Mouse (Mus musculus) lung, embryonic 16.5 days (tissue): ENCODE results near the gene Mrpl12. TPM values are rescaled to one million over a fixed set of nuclear protein-coding genes. Genes with fewer than 3 reads are reported as not detected.

Experiments used
- ATAC-seq: fragments of 200-750 bp; cut with Nextera tagmentation; 2 replicates; pipeline ENCODE4 v1.8.0; 2017; ENCODE audit warnings: low read depth, mild to moderate bottlenecking, moderate library complexity
- H3K27ac ChIP-seq: fragments of 300-500 bp; sonication (generic); 2 replicates; pipeline ENCODE4 v1.5.1; 2014; ENCODE audit warnings: mild to moderate bottlenecking, control low read depth, low read length
- H3K27me3 ChIP-seq: fragments of 300-500 bp; sonication (generic); 2 replicates; pipeline ENCODE4 v1.6.1; 2014; ENCODE audit warnings: low read depth, low read length, mixed read lengths; ENCODE audit not compliant: control insufficient read depth, insufficient read depth
- H3K36me3 ChIP-seq: fragments of 300-500 bp; sonication (generic); 2 replicates; pipeline ENCODE4 v1.6.1; 2014; ENCODE audit warnings: low read length; ENCODE audit not compliant: control insufficient read depth, insufficient read depth
- H3K4me1 ChIP-seq: fragments of 300-500 bp; sonication (generic); replicated peaks from 2 replicates; pipeline ENCODE4 v1.6.1; 2014; ENCODE audit warnings: low read length, mixed read lengths; ENCODE audit not compliant: control insufficient read depth, insufficient read depth
- H3K4me2 ChIP-seq: fragments of 300-500 bp; sonication (generic); 2 replicates; pipeline ENCODE4 v1.6.1; 2014; ENCODE audit warnings: low read depth, low read length, control low read depth
- H3K4me3 ChIP-seq: fragments of 300-500 bp; sonication (generic); 2 replicates; pipeline ENCODE4 v1.5.1; 2014; ENCODE audit warnings: mild to moderate bottlenecking, low read length, control low read depth
- H3K9ac ChIP-seq: fragments of 300-500 bp; sonication (generic); 2 replicates; pipeline ENCODE4 v1.6.1; 2014; ENCODE audit warnings: low read length, control low read depth
- H3K9me3 ChIP-seq: fragments of 300-500 bp; sonication (generic); 2 replicates; pipeline ENCODE4 v1.6.1; 2016; ENCODE audit warnings: low read length; ENCODE audit not compliant: control insufficient read depth
- WGBS: fragments of 180-500 bp; shearing (Covaris S2); extraction: QIAGEN DNeasy Blood & Tissue Kit; methylation state at CpG from one replicate; pipeline ENCODE4 v1.1.7; 2014; 5-methylcytosine and 5-hydroxymethylcytosine counted together
- polyA plus RNA-seq: library from polyadenylated mRNA; unstranded; fragments of >200 nt; fragmentation: Nextera tagmentation; extraction: Ambion mirVana; gene quantifications from 2 replicates; pipeline ENCODE4 v1.2.1, GENCODE M21; 2015

The Mrpl12 gene
- polyA plus RNA-seq, 1 experiment from 2014 or later: 117 TPM

DNA sequence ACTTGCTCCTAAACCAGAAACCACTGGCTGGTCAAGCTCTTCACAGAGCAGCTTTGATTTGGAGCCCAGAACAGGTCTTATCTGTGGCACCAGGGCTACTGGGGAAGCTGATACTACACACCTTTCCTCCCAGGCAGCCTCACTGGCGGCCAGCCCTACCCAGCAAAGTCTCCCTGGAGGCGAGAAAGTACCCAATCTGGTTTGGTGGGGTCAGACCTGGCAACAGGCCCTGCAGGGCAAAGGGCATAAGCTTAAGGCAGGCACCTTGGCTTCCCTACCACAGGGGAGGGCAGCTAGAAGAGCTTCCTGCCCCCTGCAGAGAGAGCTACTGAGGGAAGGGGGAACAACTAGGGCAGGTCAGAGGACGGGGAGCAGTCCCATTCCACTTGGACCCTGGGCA, 15.9 kb downstream of the Mrpl12 start:
- Histone ChIP-seq H3K4me3 (no peak overlapping the region), H3K9ac (no peak overlapping the region), H3K4me2 (no peak overlapping the region), H3K27ac (peak overlapping the region; percentile 43), H3K9me3 (no peaks in the 10 kb centered on the region), H3K27me3 (no peaks in the 10 kb centered on the region), H3K36me3 (peaks cover 21% of the 10 kb centered on the region), H3K4me1 (peaks cover 2% of the 10 kb centered on the region; the same call in 1 of the 2 replicates)
- WGBS: 7% methylated on average over 3 of the region's 3 CpGs
- peak; percentile 75 for ATAC-seq

DNA sequence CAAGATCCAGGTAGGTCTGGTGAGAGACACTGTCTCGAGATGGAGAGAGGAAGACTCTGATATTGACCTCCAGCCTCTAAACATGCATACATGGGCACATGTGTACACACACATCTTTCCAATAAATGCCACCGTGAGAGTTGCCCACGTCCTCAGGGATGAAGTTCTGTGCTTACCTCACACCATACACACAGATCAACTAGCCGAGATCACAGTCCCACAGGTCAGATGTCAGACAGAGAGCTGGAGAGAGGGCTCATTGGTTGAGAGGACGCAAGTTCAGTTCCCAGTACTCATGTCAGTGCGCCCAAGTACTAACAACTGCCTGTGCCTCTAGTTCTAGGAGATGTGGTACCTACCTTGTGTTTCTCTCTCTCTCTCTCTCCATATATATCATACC, 16.6 kb downstream of the Mrpl12 start:
- Histone ChIP-seq H3K9me3 (no peaks in the 10 kb centered on the region), H3K27ac (no peak overlapping the region), H3K9ac (no peak overlapping the region), H3K4me1 (peaks cover 2% of the 10 kb centered on the region; the same call in 1 of the 2 replicates), H3K27me3 (no peaks in the 10 kb centered on the region), H3K36me3 (peaks cover 15% of the 10 kb centered on the region), H3K4me2 (no peak overlapping the region), H3K4me3 (no peak overlapping the region)
- no peak for ATAC-seq
- WGBS: 50% methylated on average over 6 of the region's 6 CpGs

DNA sequence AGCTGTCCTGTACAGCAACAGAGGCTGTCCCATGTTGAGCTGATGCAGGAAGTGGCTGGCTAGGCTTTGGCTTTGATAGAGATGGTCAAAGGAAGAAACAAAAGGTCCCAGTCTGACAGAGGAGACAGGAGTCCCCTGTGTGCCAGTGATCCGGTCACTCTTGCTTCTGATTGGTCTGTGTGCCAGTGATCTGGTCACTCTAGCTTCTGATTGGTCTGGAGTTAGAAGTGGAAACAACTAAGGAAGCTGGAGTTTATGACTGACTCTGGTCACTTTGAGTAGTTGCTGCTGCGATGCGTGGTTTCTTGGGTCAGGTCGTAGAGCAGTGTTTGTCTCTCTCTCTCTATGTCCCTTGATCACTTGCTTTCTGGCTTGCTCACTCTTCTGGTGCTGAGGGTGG, 17.3 kb downstream of the Mrpl12 start:
- H3K27ac ChIP-seq: no peak overlapping the region
- ATAC-seq: no peak
- WGBS: 71% methylated on average over 4 of the region's 4 CpGs
- no peak overlapping the region for H3K4me2 ChIP-seq
- H3K9me3 ChIP-seq: no peaks in the 10 kb centered on the region
- H3K4me1 ChIP-seq: peaks cover 2% of the 10 kb centered on the region; the same call in 1 of the 2 replicates
- no peak overlapping the region for H3K9ac ChIP-seq
- H3K36me3 ChIP-seq: peaks cover 9% of the 10 kb centered on the region
- no peaks in the 10 kb centered on the region for H3K27me3 ChIP-seq
- H3K4me3 ChIP-seq: no peak overlapping the region

DNA sequence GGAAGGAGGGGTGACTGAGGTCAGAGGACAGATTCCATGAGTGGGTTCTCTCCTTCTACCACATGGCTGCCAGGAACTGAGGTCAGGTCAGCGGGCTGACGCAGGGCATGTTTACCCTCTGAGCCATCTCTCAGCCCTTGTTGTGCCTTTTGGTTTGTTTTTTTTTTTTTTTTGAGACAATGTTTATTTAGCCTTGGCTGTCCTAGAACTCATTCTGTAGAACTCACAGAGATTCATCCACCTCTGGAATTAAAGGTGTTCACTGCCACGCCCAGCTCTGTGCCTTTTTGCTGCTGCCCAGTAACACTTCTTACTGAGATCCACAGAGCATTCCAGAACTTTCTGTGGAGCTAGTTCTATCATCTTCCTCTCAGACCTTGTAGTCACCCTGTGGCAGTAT, 21.2 kb downstream of the Mrpl12 start:
- ATAC-seq: no peak
- 74% methylated on average over 3 of the region's 3 CpGs for WGBS
- H3K27ac ChIP-seq: no peak overlapping the region
- no peak overlapping the region for H3K9ac ChIP-seq
- H3K9me3 ChIP-seq: no peaks in the 10 kb centered on the region
- H3K27me3 ChIP-seq: no peaks in the 10 kb centered on the region
- no peak overlapping the region for H3K4me3 ChIP-seq
- H3K4me2 ChIP-seq: no peak overlapping the region
- no peaks in the 10 kb centered on the region for H3K36me3 ChIP-seq
- peaks cover 8% of the 10 kb centered on the region for H3K4me1 ChIP-seq

DNA sequence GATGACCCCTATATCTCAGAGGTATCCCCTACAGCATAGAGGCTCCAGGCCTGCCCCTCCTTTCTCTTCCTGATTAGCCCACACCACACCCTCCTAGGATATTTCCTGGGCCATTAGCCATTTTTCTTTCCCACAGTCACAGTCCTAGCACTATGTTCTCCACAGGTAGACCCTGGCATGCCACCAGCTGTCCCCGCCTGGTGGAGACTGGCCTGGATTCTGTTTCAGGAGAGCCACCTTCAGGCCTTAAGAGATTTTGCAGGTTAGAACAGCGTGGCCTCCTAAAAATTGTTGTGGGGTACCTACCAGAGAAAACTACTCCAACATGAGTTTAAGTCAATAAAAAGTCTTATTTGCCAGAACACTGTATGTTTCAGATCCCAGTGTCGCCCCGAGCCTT, 22.5 kb downstream of the Mrpl12 start:
- peak; percentile 62 for ATAC-seq
- 56% methylated on average over 4 of the region's 4 CpGs for WGBS
- Histone ChIP-seq H3K9me3 (no peaks in the 10 kb centered on the region), H3K9ac (no peak overlapping the region), H3K4me3 (no peak overlapping the region), H3K27me3 (no peaks in the 10 kb centered on the region), H3K4me1 (peaks cover 8% of the 10 kb centered on the region), H3K4me2 (no peak overlapping the region), H3K27ac (peak overlapping the region; percentile 89), H3K36me3 (no peaks in the 10 kb centered on the region)

DNA sequence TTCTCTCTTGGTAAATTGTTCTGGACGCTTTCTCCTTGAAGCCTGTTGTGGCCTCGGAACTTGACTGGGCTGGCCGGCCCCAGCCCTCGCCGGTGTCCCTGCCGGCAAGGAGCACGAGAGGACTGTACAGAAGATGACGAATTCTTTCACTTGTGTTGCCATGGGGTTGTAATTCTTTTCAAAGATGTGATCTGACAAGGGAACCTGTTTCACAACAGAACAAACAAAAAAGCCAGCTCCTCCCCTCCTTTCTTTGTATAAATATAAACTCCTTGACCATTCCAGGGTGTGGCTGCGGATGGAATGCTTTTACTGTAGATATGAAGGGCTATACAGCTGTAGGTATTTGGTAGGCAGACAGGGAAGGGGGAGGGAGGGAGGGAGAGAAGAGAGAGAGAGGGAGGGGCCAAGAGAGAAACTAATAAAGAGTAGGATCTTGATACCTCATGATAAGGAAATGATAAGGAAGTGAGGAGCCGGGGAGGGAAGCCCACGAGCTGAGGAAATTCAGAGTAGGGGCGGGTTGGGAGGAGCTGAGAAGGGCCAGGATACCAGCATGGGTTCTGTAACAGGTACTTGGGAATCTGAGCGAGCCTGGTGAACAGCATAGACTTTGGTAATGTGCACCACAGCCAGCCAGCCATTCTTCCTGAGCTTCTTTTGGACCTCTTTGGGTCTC, 23.3 kb downstream of the Mrpl12 start:
- Histone ChIP-seq H3K4me3 (no peak overlapping the region), H3K9ac (0 out of 2 replicates have a peak overlapping the region, but pooled peaks have one; percentile 12), H3K4me1 (peaks cover 8% of the 10 kb centered on the region), H3K4me2 (0 out of 2 replicates have a peak overlapping the region, but pooled peaks have one; percentile 7), H3K36me3 (no peaks in the 10 kb centered on the region), H3K27ac (peak overlapping the region; percentile 89), H3K9me3 (no peaks in the 10 kb centered on the region), H3K27me3 (no peaks in the 10 kb centered on the region)
- ATAC-seq: peak; percentile 88
- WGBS: 44% methylated on average over 13 of the region's 13 CpGs

DNA sequence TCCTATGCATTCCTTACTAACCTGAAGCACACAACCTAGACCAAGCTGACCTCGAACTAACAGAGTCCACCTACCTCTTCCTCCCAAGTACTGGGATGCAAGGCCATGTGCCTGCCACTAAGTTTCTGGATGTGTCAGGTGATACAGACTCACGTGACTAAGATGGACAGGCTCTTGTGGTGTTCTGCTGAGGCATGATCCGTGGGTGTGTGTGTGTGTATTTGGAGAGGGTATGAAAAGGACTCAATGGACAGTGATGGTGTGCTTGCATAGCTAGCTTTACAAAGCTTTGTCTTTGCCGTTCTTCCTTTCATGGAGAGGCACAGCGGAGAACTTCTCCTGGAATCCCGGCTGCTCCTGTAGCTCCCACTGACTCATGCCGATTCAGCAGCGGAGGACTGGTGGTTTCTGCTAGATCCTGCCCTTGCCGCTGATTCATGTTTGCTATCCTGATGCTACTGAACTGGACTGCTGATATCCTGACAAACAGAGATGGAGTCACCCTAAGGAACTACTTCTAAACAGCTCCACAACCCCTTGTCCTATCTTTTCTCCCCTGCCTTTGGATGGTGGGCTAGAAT, 24.0 kb downstream of the Mrpl12 start:
- H3K4me2 ChIP-seq: 0 out of 2 replicates have a peak overlapping the region, but pooled peaks have one; percentile 7
- peaks cover 8% of the 10 kb centered on the region for H3K4me1 ChIP-seq
- H3K36me3 ChIP-seq: no peaks in the 10 kb centered on the region
- 0 out of 2 replicates have a peak, but pooled peaks have one; percentile 1 for ATAC-seq
- no peaks in the 10 kb centered on the region for H3K27me3 ChIP-seq
- no peaks in the 10 kb centered on the region for H3K9me3 ChIP-seq
- peak overlapping the region; percentile 89 for H3K27ac ChIP-seq
- H3K9ac ChIP-seq: no peak overlapping the region
- H3K4me3 ChIP-seq: no peak overlapping the region
- 71% methylated on average over 9 of the region's 9 CpGs for WGBS

DNA sequence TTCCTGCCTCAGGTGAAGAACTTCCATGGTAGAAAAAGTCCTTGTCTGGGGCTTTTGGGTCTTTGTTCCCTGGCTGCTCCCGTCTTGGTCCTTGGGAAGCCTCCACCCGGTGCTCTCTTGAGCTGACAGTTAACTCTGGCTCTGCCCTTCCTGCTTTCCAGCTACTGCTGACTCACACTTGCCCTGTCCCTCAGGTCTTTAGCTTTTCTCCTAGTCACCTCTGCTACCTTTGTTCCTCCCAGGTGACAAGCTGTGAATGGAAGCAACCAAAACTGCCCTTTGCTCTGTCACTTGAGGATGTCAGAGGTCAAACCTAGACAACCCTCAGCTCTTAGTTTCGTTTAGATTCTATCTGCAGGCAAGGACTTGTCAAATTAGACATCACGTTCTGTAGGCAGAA, 25.5 kb downstream of the Mrpl12 start:
- no peaks in the 10 kb centered on the region; the same call in 1 of the 2 replicates for H3K27me3 ChIP-seq
- H3K4me2 ChIP-seq: peak overlapping the region; percentile 57
- no peak overlapping the region; the same call in 1 of the 2 replicates for H3K4me3 ChIP-seq
- no peaks in the 10 kb centered on the region for H3K36me3 ChIP-seq
- WGBS: 33% methylated on average over 4 of the region's 4 CpGs
- peak overlapping the region; percentile 69; the same call in 1 of the 2 replicates for H3K9ac ChIP-seq
- no peaks in the 10 kb centered on the region for H3K9me3 ChIP-seq
- peaks cover 8% of the 10 kb centered on the region for H3K4me1 ChIP-seq
- no peak for ATAC-seq
- H3K27ac ChIP-seq: peak overlapping the region; percentile 72

DNA sequence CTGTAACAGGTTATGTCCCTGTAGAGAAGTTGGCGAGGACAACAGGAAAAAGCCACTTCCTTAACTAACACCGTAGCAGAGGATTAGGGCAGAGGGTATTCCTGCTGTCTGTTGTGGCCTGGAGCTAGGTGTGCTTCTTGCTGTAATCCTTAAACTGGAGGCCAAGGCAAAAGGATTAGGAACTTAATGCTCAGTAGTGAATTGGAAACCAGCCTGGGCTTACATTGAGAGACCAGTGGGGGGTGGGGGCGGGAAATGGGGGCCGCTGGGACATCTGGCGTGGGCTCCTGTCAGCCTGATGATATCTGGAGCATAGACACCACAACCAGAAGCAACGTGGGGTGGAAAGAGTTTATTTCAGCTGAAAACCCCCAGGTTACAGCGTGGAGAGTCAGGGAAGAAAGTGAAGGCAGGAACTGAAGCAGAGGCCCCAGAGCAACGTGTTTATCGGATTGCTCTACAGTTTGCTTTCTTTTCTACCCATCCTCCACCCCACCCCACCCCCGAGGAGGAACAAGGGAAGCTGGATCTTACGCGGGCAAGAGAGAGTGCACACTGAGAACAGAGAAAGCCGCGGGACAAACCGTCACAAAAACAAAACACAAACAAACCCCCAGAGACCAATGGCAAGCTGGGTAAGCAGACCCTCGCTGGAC, 26.1 kb downstream of the Mrpl12 start:
- ATAC-seq: peak; percentile 36
- no peaks in the 10 kb centered on the region; the same call in 1 of the 2 replicates for H3K27me3 ChIP-seq
- peak overlapping the region; percentile 35 for H3K4me3 ChIP-seq
- WGBS: 7% methylated on average over 16 of the region's 16 CpGs
- peak overlapping the region; percentile 57 for H3K4me2 ChIP-seq
- peak overlapping the region; percentile 69 for H3K9ac ChIP-seq
- no peaks in the 10 kb centered on the region for H3K9me3 ChIP-seq
- peak overlapping the region; percentile 72 for H3K27ac ChIP-seq
- H3K36me3 ChIP-seq: no peaks in the 10 kb centered on the region
- peaks cover 8% of the 10 kb centered on the region for H3K4me1 ChIP-seq
